Mouse (Mus musculus) liver, embryonic 15.5 days (tissue): ENCODE results near the gene Cacnb4. TPM values are rescaled to one million over a fixed set of nuclear protein-coding genes. Genes with fewer than 3 reads are reported as not detected.
A peak's percentile ranks its signal among the peaks of the same experiment; 100 is the strongest.

Experiments used
- ATAC-seq: fragments of 200-750 bp; cut with Nextera tagmentation; 2 replicates; pipeline ENCODE4 v1.8.0; 2017; ENCODE audit warnings: moderate number of reproducible peaks, mild to moderate bottlenecking, moderate library complexity; ENCODE audit not compliant: insufficient read depth
- H3K27ac ChIP-seq: fragments of 300-500 bp; sonication (generic); replicated peaks from 2 replicates; pipeline ENCODE4 v1.5.1; 2015; ENCODE audit warnings: mild to moderate bottlenecking, inconsistent platforms
- H3K27me3 ChIP-seq: fragments of 300-500 bp; sonication (generic); 2 replicates; pipeline ENCODE4 v1.6.1; 2015; ENCODE audit warnings: mild to moderate bottlenecking, inconsistent platforms
- H3K36me3 ChIP-seq: fragments of 300-500 bp; sonication (generic); replicated peaks from 2 replicates; pipeline ENCODE4 v1.6.1; 2015; ENCODE audit warnings: moderate library complexity, mild to moderate bottlenecking, inconsistent platforms
- H3K4me1 ChIP-seq: fragments of 300-500 bp; sonication (generic); replicated peaks from 2 replicates; pipeline ENCODE4 v1.6.1; 2015; ENCODE audit warnings: inconsistent platforms
- H3K4me2 ChIP-seq: fragments of 300-500 bp; sonication (generic); 2 replicates; pipeline ENCODE4 v1.6.1; 2015; ENCODE audit warnings: moderate library complexity, mild to moderate bottlenecking, inconsistent platforms
- H3K4me3 ChIP-seq: fragments of 300-500 bp; sonication (generic); replicated peaks from 2 replicates; pipeline ENCODE4 v1.5.1; 2015; ENCODE audit warnings: mild to moderate bottlenecking, inconsistent platforms
- H3K9ac ChIP-seq: fragments of 300-500 bp; sonication (generic); 2 replicates; pipeline ENCODE4 v1.6.1; 2015; ENCODE audit warnings: moderate library complexity, mild to moderate bottlenecking, inconsistent platforms
- H3K9me3 ChIP-seq: fragments of 300-500 bp; sonication (generic); replicated peaks from 2 replicates; pipeline ENCODE4 v1.6.1; 2016; ENCODE audit warnings: inconsistent platforms
- WGBS: fragments of 180-500 bp; shearing (Covaris S2); methylation state at CpG from one replicate; pipeline ENCODE4 v1.1.7; 2015; ENCODE audit warnings: mixed read lengths; ENCODE audit not compliant: insufficient replicate concordance; 5-methylcytosine and 5-hydroxymethylcytosine counted together
- polyA plus RNA-seq: library from polyadenylated mRNA; unstranded; fragments of >200 nt; fragmentation: Nextera tagmentation; extraction: Ambion mirVana; gene quantifications from 2 replicates; pipeline ENCODE4 v1.2.1, GENCODE M21; 2015

The Cacnb4 gene
- polyA plus RNA-seq, 1 experiment from 2014 or later, result 0.20 TPM

DNA sequence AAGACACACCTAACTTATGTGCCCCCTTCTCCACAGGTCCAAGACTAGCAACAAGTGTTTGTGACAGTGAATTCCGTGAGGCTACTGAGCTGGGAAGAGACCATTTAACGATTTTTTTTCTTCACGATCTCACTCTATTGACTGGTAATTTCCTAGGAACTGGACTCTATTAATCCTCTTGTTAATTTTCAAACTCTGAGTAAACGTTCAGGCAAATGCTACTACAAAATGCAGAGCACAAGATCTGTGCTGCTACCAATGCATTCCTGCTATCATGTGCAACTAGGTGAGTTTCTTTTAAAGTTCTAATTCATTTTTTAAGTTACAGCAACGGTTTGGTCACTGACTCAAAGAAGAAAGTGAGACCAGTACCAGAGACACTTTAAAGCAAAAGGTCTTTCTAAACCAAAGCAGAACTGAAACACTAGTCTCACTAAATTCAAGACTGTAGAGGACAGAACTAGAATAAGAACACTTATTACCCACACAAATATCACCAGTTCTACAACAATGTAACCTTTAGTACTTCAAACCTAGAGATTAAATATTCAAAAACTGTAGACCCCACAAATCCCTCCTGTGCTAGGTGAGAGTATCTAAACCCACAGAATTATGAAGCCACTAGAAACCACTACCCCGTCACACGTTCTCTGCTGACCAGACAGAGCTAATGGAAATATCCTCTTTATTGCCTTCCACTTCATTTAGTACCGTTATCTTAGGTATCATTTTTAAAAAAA lies 253.6 kb downstream of the Cacnb4 start:
- H3K36me3 ChIP-seq, result no peaks in the 10 kb centered on the region
- H3K27me3 ChIP-seq, result no peaks in the 10 kb centered on the region
- H3K4me3 ChIP-seq, result peak overlapping the region; percentile 97
- H3K4me1 ChIP-seq, result peaks cover 62% of the 10 kb centered on the region
- 29% methylated on average over 8 of the region's 8 CpGs for WGBS
- H3K9ac ChIP-seq, result peak overlapping the region; percentile 98
- H3K9me3 ChIP-seq, result no peaks in the 10 kb centered on the region
- H3K27ac ChIP-seq, result peak overlapping the region; percentile 91
- no peak for ATAC-seq
- peak overlapping the region; percentile 89 for H3K4me2 ChIP-seq

DNA sequence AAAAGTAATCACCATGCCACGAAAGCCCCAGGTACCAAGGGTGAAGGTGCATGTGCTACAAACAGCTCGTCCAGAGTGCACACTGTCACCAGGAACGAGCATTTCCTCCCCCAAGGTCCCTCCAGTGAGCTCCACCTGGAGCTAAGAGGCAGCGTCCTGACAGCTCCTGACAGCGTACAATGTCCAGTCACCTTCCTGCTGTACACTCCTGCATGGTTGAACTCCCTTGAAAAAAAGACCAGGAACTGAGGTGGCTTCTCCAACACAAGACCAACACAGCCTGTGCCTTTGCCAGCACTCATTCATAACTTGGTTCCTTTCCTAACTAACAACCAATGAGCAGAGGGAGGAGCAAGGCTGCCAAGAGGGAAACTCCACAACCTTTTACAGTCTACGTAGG lies 255.4 kb downstream of the Cacnb4 start:
- Histone ChIP-seq H3K4me3 (no peak overlapping the region), H3K4me2 (peak overlapping the region; percentile 89), H3K9me3 (no peaks in the 10 kb centered on the region), H3K4me1 (peaks cover 66% of the 10 kb centered on the region), H3K9ac (peak overlapping the region; percentile 19; the same call in 1 of the 2 replicates), H3K36me3 (peaks cover 7% of the 10 kb centered on the region; the same call in 1 of the 2 replicates), H3K27me3 (no peaks in the 10 kb centered on the region), H3K27ac (peak overlapping the region; percentile 35)
- ATAC-seq, result no peak
- WGBS, result 35% methylated on average over 6 of the region's 6 CpGs

DNA sequence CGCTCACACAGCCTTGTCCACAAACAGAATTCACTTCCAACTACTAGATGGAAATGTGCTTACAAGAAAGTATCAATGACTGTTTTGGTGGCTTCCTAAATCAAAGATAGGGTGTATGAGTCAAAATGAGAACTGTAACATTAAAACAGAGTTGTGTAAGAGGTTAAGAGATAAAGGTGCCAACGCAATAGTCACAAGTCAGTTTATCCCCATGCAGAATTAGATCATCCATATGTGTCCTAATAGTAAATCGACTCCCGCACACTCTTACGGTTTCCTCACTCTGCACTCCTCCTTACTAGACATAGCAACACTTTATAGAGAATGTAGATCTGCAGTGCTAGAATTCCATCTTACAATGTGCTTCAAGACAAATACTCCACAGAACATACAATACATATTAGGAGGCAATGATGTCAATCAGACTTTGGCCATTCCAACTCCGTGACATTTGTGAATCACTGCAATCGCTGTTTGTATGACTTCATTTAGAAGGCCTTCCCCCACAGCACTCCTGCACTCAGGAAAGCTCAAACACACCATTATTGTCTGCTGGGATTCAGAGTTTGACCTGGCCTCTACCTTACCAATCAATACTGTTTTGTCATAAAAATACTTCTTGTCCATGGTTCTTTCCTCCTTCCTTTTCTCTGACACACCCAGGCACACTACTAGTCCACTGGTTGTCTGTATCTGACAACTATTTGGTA lies 256.5 kb downstream of the Cacnb4 start:
- WGBS, result 80% methylated on average over 7 of the region's 7 CpGs

DNA sequence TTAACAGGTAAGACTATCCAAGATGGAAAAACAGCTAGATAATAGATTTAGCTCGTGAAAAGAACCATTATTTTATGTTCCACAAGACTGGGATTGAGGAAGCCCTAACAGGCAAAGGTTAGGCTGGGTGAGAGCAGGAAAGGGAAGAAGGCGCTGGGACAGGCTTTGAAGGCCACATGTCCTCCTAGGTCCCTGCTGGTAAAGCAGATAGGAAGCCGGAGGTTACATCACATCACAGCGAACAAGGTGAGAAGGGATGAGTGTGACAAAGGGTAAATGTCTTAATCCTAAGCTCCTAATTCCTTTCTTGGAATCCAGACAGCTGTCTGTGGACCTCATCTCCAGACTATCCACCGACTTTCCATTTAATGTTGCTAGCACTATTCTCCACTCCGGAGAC lies 257.3 kb downstream of the Cacnb4 start:
- Histone ChIP-seq H3K9me3 (no peaks in the 10 kb centered on the region), H3K36me3 (peaks cover 18% of the 10 kb centered on the region), H3K27ac (peak overlapping the region; percentile 30; the same call in 1 of the 2 replicates), H3K4me1 (peaks cover 56% of the 10 kb centered on the region), H3K4me3 (no peak overlapping the region), H3K4me2 (no peak overlapping the region; the same call in 1 of the 2 replicates), H3K27me3 (no peaks in the 10 kb centered on the region), H3K9ac (no peak overlapping the region)
- ATAC-seq, result no peak
- 57% methylated on average over 6 of the region's 6 CpGs for WGBS

More for the DNA sequence above, 256.5 kb downstream of the Cacnb4 start:
- H3K27ac ChIP-seq, result 0 out of 2 replicates have a peak overlapping the region, but pooled peaks have one; percentile 49
- no peak for ATAC-seq
- H3K9ac ChIP-seq, result no peak overlapping the region
- peak overlapping the region; percentile 89 for H3K4me2 ChIP-seq
- no peak overlapping the region for H3K4me3 ChIP-seq
- no peaks in the 10 kb centered on the region for H3K27me3 ChIP-seq
- H3K4me1 ChIP-seq, result peaks cover 56% of the 10 kb centered on the region
- H3K9me3 ChIP-seq, result no peaks in the 10 kb centered on the region
- peaks cover 17% of the 10 kb centered on the region for H3K36me3 ChIP-seq

DNA sequence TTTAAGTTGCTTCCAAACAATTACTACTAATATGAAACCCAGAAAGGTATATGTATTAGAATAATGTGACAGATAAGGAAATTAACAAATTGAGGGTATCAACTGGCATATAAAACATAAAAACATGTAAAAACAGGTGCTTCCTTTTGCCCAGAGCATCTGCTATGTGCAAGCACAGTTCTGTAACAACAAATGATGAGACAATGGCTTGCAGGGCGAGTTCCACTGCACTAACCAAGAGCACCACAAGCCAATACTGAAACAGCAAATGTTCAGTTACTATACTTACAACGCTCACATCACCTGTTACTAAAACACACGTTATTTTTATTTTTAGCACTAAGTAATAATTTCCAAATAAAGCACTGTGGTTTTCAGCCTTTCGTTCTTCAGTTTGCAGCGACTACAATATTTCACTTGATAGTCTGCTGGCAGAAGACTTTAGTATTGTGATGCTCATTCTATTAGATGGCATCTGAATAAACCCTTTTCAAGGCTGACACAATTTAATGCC lies 264.1 kb downstream of the Cacnb4 start:
- H3K36me3 ChIP-seq, result peaks cover 71% of the 10 kb centered on the region
- H3K27me3 ChIP-seq, result no peaks in the 10 kb centered on the region
- no peak overlapping the region for H3K9ac ChIP-seq
- WGBS, result 90% methylated on average over 5 of the region's 5 CpGs
- no peak overlapping the region for H3K4me3 ChIP-seq
- no peak overlapping the region for H3K27ac ChIP-seq
- peaks cover 17% of the 10 kb centered on the region; the same call in 1 of the 2 replicates for H3K9me3 ChIP-seq
- no peak overlapping the region for H3K4me2 ChIP-seq
- no peak for ATAC-seq
- H3K4me1 ChIP-seq, result peaks cover 5% of the 10 kb centered on the region; the same call in 1 of the 2 replicates

DNA sequence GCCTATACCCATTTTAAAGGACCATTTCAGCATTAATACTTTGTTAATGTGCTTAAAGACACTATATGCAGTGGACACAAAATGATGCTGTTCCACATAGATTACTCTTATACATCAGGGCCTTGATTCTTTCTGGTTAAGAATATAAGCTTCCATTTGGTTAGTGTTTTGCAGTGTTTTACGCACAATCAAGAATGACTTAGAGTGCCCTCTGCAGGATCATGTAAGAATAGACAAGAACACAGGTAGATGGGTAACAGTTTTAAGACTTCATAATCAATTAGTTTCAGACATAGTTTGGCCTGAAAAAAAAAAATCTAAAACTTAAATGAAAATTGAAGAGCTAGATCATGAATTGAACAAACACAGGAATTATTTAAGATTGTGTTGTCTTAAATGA lies 270.2 kb downstream of the Cacnb4 start:
- Histone ChIP-seq H3K9me3 (peaks cover 17% of the 10 kb centered on the region; the same call in 1 of the 2 replicates), H3K36me3 (peaks cover 83% of the 10 kb centered on the region)
- 64% methylated on average over 1 of the region's 1 CpGs for WGBS

DNA sequence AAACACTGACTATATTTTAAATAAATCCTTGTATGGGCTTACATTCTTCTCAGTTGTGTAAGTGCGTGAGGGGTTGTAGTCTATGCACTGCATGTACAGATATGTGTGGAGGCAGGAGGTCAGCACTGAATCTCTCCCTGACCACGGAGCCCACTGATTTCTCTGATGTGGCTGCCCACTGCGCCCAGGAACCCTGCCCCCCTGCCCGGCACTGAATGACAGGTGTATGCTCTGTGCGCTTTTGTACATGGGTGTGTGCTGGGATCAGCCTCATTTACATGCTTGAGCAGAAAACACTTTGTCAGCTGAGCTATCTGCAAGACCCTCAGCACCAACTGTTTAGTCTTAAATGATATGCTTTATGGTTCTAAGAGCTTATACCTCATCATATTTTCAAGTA lies 271.4 kb downstream of the Cacnb4 start:
- H3K27ac ChIP-seq, result no peak overlapping the region
- WGBS, result 84% methylated on average over 5 of the region's 5 CpGs
- ATAC-seq, result no peak
- no peaks in the 10 kb centered on the region for H3K27me3 ChIP-seq
- H3K4me3 ChIP-seq, result no peak overlapping the region
- H3K4me1 ChIP-seq, result no peaks in the 10 kb centered on the region
- H3K4me2 ChIP-seq, result no peak overlapping the region
- H3K9me3 ChIP-seq, result peaks cover 8% of the 10 kb centered on the region; the same call in 1 of the 2 replicates
- H3K36me3 ChIP-seq, result peaks cover 78% of the 10 kb centered on the region
- H3K9ac ChIP-seq, result no peak overlapping the region

More for the DNA sequence above, 270.2 kb downstream of the Cacnb4 start:
- ATAC-seq, result no peak
- H3K4me3 ChIP-seq, result no peak overlapping the region
- H3K4me1 ChIP-seq, result no peaks in the 10 kb centered on the region
- no peak overlapping the region for H3K27ac ChIP-seq
- no peaks in the 10 kb centered on the region for H3K27me3 ChIP-seq
- H3K4me2 ChIP-seq, result no peak overlapping the region
- no peak overlapping the region for H3K9ac ChIP-seq

DNA sequence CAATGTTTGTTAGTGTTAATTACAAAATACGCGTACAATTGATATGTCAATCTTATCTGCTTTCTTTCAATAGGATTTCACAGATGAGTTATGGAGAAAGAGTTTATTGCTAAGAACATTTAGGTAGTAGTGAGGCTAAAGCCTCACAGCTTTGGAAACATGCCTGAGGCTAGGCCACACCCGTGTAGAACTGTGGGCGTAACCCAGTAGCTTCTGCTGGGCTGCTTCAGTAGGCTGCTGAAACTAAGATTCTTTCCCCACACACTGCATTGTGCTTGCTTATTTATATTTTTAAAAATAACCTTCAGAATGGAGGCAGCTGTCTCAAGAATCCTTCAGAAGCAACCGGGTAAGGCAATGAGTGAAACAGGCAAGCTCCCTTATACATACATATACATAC lies 282.1 kb downstream of the Cacnb4 start:
- no peak overlapping the region for H3K4me2 ChIP-seq
- no peaks in the 10 kb centered on the region for H3K27me3 ChIP-seq
- no peaks in the 10 kb centered on the region for H3K9me3 ChIP-seq
- no peak overlapping the region for H3K27ac ChIP-seq
- no peak overlapping the region for H3K9ac ChIP-seq
- H3K36me3 ChIP-seq, result peaks cover 6% of the 10 kb centered on the region; the same call in 1 of the 2 replicates
- H3K4me1 ChIP-seq, result no peaks in the 10 kb centered on the region; the same call in 1 of the 2 replicates
- ATAC-seq, result no peak
- H3K4me3 ChIP-seq, result no peak overlapping the region
- WGBS, result 71% methylated on average over 5 of the region's 5 CpGs

DNA sequence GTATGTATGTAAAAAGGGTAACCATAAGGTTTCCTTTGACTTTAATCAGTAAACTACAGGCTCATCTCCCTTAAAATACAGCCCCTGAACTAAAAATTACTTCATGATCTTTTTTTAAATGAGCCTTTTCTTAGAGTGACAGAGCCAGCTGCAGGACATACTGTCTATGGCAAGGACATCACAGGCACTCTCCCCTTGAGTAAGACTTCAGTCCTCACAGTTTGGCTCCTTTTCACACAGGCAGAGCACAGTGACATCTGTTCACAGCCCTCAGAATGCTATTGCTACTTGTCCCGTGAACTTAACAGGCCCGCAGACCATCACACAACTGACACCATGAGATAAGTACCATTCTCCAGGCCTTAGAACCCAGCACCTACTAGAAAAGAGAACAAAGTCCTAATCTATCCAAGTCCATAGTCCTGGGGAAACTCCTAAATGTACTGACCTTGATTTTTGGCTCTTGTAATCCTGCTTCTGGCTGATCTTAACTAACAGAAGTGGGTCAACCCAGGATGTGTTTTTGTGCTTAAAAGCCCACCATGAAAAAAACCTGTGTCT lies 286.1 kb downstream of the Cacnb4 start:
- H3K9ac ChIP-seq, result no peak overlapping the region
- 32% methylated on average over 2 of the region's 2 CpGs for WGBS
- H3K27ac ChIP-seq, result no peak overlapping the region
- ATAC-seq, result no peak
- H3K4me3 ChIP-seq, result no peak overlapping the region
- H3K9me3 ChIP-seq, result no peaks in the 10 kb centered on the region
- no peaks in the 10 kb centered on the region for H3K36me3 ChIP-seq
- H3K4me1 ChIP-seq, result peaks cover 5% of the 10 kb centered on the region; the same call in 1 of the 2 replicates
- no peaks in the 10 kb centered on the region for H3K27me3 ChIP-seq
- no peak overlapping the region for H3K4me2 ChIP-seq

DNA sequence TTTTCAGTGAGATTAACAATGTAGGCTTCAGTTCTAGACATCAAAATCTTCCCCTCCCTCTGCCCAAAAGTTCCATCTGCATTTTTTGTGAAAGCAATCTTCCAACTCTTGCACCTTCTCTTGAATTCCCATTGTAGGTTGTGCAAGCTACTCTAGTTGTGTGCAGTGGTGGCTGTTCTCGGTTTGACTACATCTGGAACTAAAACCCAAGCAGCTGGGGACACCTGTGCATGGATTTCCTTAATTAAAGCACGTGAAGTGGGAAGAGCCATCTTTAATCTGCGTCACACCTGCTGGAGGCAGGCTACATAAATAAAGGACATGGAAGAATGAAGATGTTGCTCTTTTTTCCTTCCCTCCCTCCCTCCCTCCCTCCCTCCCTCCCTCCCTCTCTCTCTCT lies 286.7 kb downstream of the Cacnb4 start:
- 61% methylated on average over 3 of the region's 3 CpGs for WGBS
- H3K4me2 ChIP-seq, result no peak overlapping the region
- no peaks in the 10 kb centered on the region for H3K9me3 ChIP-seq
- H3K4me3 ChIP-seq, result no peak overlapping the region
- no peak overlapping the region for H3K27ac ChIP-seq
- ATAC-seq, result no peak
- peaks cover 5% of the 10 kb centered on the region; the same call in 1 of the 2 replicates for H3K4me1 ChIP-seq
- H3K9ac ChIP-seq, result no peak overlapping the region
- H3K36me3 ChIP-seq, result no peaks in the 10 kb centered on the region
- H3K27me3 ChIP-seq, result no peaks in the 10 kb centered on the region

DNA sequence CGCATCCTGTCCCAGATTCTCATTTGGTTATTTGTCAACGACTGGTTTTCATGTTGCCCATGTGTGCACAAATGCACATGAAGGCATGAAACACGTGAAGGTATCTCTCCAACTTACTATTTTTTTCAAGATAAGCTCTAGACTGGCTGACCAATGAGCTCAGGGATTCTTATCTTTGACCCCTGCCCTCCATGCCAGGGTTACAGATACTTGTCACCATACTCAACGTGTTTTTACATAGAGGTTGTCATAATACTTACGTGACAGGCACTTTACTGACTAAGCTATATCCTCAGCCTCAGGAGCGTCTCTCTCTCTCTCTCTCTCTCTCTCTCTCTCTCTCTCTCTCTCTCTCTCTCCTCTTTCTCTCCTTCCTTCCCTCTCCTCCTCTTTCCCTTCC lies 290.2 kb downstream of the Cacnb4 start:
- H3K4me3 ChIP-seq, result no peak overlapping the region
- no peak for ATAC-seq
- H3K9ac ChIP-seq, result no peak overlapping the region
- WGBS, result 50% methylated on average over 6 of the region's 6 CpGs
- H3K27ac ChIP-seq, result no peak overlapping the region
- H3K27me3 ChIP-seq, result no peaks in the 10 kb centered on the region
- H3K4me1 ChIP-seq, result 0 out of 2 replicates have a peak, but pooled peaks cover 5% of the 10 kb centered on the region
- H3K36me3 ChIP-seq, result no peaks in the 10 kb centered on the region
- no peak overlapping the region for H3K4me2 ChIP-seq
- H3K9me3 ChIP-seq, result no peaks in the 10 kb centered on the region
